ENCODE assay signal across 9 mouse cellular contexts in the genomic region with DNA sequence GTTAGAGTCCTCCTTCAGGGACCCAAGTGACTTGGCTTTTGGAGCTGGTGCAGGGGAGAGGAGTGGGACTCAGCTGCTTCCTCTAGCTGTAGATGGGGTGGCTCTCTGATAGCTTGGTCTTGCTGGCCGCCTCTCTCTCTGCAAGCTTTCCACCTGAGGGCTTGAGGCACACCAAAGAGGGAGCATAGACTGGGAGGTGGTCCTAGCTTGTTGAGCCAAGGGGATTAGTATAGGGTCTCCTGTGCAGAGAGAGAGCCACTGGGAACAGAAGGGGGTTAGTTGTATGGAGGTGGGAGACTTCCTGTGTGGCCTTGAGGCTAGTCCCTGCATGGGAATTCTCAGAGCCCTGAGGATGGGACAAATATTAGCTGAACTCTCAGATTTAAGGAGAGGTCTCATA. TPM values are rescaled to one million over a fixed set of nuclear protein-coding genes. Genes with fewer than 3 reads are reported as not detected.
DNase-seq lines count a peak whose midpoint lies in the region; ATAC-seq and TF ChIP-seq lines count a peak whose summit lies in the region.
"Had no signal": no experiment of that assay in that cellular context is flagged by ENCODE, and none has a peak within 500 bp of the region (broad histone marks: within the 10 kb centered on the region; RNA-seq: fewer than 3 reads in every experiment).

No protein-coding gene starts in this region.

- H3K4me1 ChIP-seq in heart, embryonic 13.5 days: peaks cover 65% of the 10 kb centered on the region
- H3K4me1 ChIP-seq in G1E (ENCODE audit: insufficient read depth, low read depth, low read length): peaks cover 61% of the 10 kb centered on the region
- peaks cover 49% of the 10 kb centered on the region for H3K4me1 ChIP-seq in heart, postnatal 0 days (ENCODE audit: control insufficient read depth, insufficient read depth)
- peaks cover 54% of the 10 kb centered on the region for H3K4me1 ChIP-seq in midbrain, embryonic 10.5 days

- H3K9me3 ChIP-seq in heart, embryonic 13.5 days: no peaks in the 10 kb centered on the region
- no peaks in the 10 kb centered on the region for H3K9me3 ChIP-seq in G1E (replicated peaks)
- H3K9me3 ChIP-seq in heart, postnatal 0 days (replicated peaks; ENCODE audit: control insufficient read depth, low read length): no peaks in the 10 kb centered on the region
- no peaks in the 10 kb centered on the region for H3K9me3 ChIP-seq in midbrain, embryonic 10.5 days (replicated peaks)

- peak overlapping the region; percentile 94 for H3K4me2 ChIP-seq in heart, embryonic 13.5 days
- H3K4me2 ChIP-seq in heart, postnatal 0 days (ENCODE audit: low read depth, low read length): peak overlapping the region; percentile 91

- peak overlapping the region; percentile 97 for H3K27ac ChIP-seq in heart, embryonic 13.5 days (replicated peaks)
- peak overlapping the region; percentile 99 for H3K27ac ChIP-seq in heart, postnatal 0 days (ENCODE audit: low read depth)
- H3K27ac ChIP-seq in midbrain, embryonic 10.5 days (replicated peaks): peak overlapping the region; percentile 96

- no peak for DNase-seq in heart, adult 18-20 months
- no peak for DNase-seq in G1E (ENCODE audit: low spot score)
- no peak for DNase-seq in heart, postnatal 0 days (ENCODE audit: low spot score)
- DNase-seq in midbrain, embryonic 10.5 days (ENCODE audit: low spot score): no peak
- DNase-seq in left cerebral cortex, postnatal 14 days (ENCODE audit: low spot score in 2 of 2): no peak
- DNase-seq in thymus, postnatal 25 days: no peak
- DNase-seq in gastrocnemius, adult 18-20 months (ENCODE audit: low spot score): no peak
- DNase-seq: spleen, adult 18-20 months had no signal

- 30% methylated on average over 1 of the region's 1 CpGs for WGBS in heart, embryonic 13.5 days
- 13% methylated on average over 1 of the region's 1 CpGs for WGBS in heart, postnatal 0 days
- WGBS in midbrain, embryonic 10.5 days: 42% methylated on average over 1 of the region's 1 CpGs

- no peaks in the 10 kb centered on the region for H3K27me3 ChIP-seq in heart, embryonic 13.5 days (replicated peaks)
- no peaks in the 10 kb centered on the region for H3K27me3 ChIP-seq in G1E (ENCODE audit: insufficient read depth, low read length)
- H3K27me3 ChIP-seq in heart, postnatal 0 days (ENCODE audit: control insufficient read depth, insufficient read depth, low read length): no peaks in the 10 kb centered on the region
- no peaks in the 10 kb centered on the region for H3K27me3 ChIP-seq in midbrain, embryonic 10.5 days (ENCODE audit: low read depth, poor library complexity, severe bottlenecking)

- intact Hi-C loops in left cerebral cortex, postnatal 14 days (cut with DNase I): no loop called here

- peaks cover 29% of the 10 kb centered on the region for H3K36me3 ChIP-seq in heart, embryonic 13.5 days
- H3K36me3 ChIP-seq in G1E (replicated peaks): peaks cover 59% of the 10 kb centered on the region
- H3K36me3 ChIP-seq in heart, postnatal 0 days (replicated peaks; ENCODE audit: control insufficient read depth, insufficient read depth, low read length): peaks cover 8% of the 10 kb centered on the region; the same call in 1 of the 2 replicates
- H3K36me3 ChIP-seq in midbrain, embryonic 10.5 days: peaks cover 47% of the 10 kb centered on the region

- no peak for TF ChIP-seq EP300 in heart, postnatal 0 days (IDR thresholded peaks at IDR 0.05; ENCODE audit: low read depth)

- peak overlapping the region; percentile 98 for H3K4me3 ChIP-seq in heart, embryonic 13.5 days
- H3K4me3 ChIP-seq in G1E (ENCODE audit: low read depth, low read length): peak overlapping the region; percentile 82; the same call in 1 of the 2 replicates
- peak overlapping the region; percentile 99 for H3K4me3 ChIP-seq in heart, postnatal 0 days (ENCODE audit: low read depth, low read length)
- H3K4me3 ChIP-seq in midbrain, embryonic 10.5 days: peak overlapping the region; percentile 92

- peak overlapping the region; percentile 100 for H3K9ac ChIP-seq in heart, embryonic 13.5 days
- peak overlapping the region; percentile 99 for H3K9ac ChIP-seq in heart, postnatal 0 days (replicated peaks; ENCODE audit: low read depth, low read length)

- no peak for ATAC-seq in heart, embryonic 13.5 days (ENCODE audit: extremely low read depth, insufficient number of reproducible peaks, low FRiP score, low TSS enrichment)
- no peak for ATAC-seq in G1E (ENCODE audit: extremely low read depth, insufficient number of reproducible peaks, low FRiP score, poor library complexity, severe bottlenecking)
- ATAC-seq in heart, postnatal 0 days (ENCODE audit: insufficient read depth, low read depth): no peak

- TF ChIP-seq CTCF in G1E (IDR thresholded peaks at IDR 0.05; ENCODE audit: low read depth, low read length): no peak
- no peak for TF ChIP-seq CTCF in heart, postnatal 0 days (IDR thresholded peaks at IDR 0.05; ENCODE audit: low read depth)

RNA-seq across cellular contexts. Expression of a gene that starts 12.7 kb away (rescaled TPM):
- 126 and 137 TPM in 2 replicates for polyA plus RNA-seq in heart, embryonic 13.5 days (2015; fragmentation: Nextera tagmentation; extraction: Ambion mirVana)
- total RNA-seq in heart, adult 18-20 months (2021): 100 to 1,000 TPM; 149 to 160 TPM
- total RNA-seq in G1E (2014; fragmentation: Nextera tagmentation): 33.0 and 37.6 TPM in 2 replicates
- total RNA-seq in G1E (2017): 60.2 and 63.4 TPM in 2 replicates
- 58.1 and 75.9 TPM in 2 replicates for polyA plus RNA-seq in G1E (2012)
- 51.3 and 71.0 TPM in 2 replicates for total RNA-seq in heart, postnatal 0 days (2014; rRNA removed; ENCODE audit: low replicate concordance)
- polyA plus RNA-seq in heart, postnatal 0 days (2015; fragmentation: Nextera tagmentation; extraction: Ambion mirVana): 278 and 304 TPM in 2 replicates
- polyA plus RNA-seq in midbrain, embryonic 10.5 days (2016; fragmentation: Nextera tagmentation; extraction: Ambion mirVana): 116 and 117 TPM in 2 replicates
- total RNA-seq in left cerebral cortex, postnatal 14 days (2021): 10 to 100 TPM; 62.1 to 75.0 TPM
- 10 to 100 TPM; 39.4 to 45.3 TPM for total RNA-seq in gastrocnemius, adult 18-20 months (2021)

RNA-seq across cellular contexts. Expression of a gene that starts 33.5 kb away (rescaled TPM):
- polyA plus RNA-seq in heart, embryonic 13.5 days (2015; fragmentation: Nextera tagmentation; extraction: Ambion mirVana): 14.7 and 15.3 TPM in 2 replicates
- total RNA-seq in heart, adult 18-20 months (2021): 10 to 100 TPM; 27.1 to 27.3 TPM
- total RNA-seq in G1E (2014; fragmentation: Nextera tagmentation) (7.0 and 10.8 TPM in 2 replicates), G1E (2017) (17.5 and 20.1 TPM in 2 replicates)
- 5.8 and 6.9 TPM in 2 replicates for polyA plus RNA-seq in G1E (2012)
- 19.2 and 28.3 TPM in 2 replicates for total RNA-seq in heart, postnatal 0 days (2014; rRNA removed; ENCODE audit: low replicate concordance)
- polyA plus RNA-seq in heart, postnatal 0 days (2015; fragmentation: Nextera tagmentation; extraction: Ambion mirVana): 11.7 and 13.5 TPM in 2 replicates
- polyA plus RNA-seq in midbrain, embryonic 10.5 days (2016; fragmentation: Nextera tagmentation; extraction: Ambion mirVana): 21.7 and 27.7 TPM in 2 replicates
- total RNA-seq in left cerebral cortex, postnatal 14 days (2021): 10 to 100 TPM; 84.8 to 90.0 TPM
- total RNA-seq in gastrocnemius, adult 18-20 months (2021): 10 to 100 TPM; 14.1 to 16.0 TPM
